Mouse (Mus musculus) activated CD4-positive, CD25-positive, alpha-beta regulatory T cell, adult 4 months (primary cell): ENCODE measurements around the gene Epha2. TPM values are rescaled to one million over a fixed set of nuclear protein-coding genes. Genes with fewer than 3 reads are reported as not detected.

Experiments used
- polyA plus RNA-seq, 2 experiments: library from polyadenylated mRNA; unstranded; fragments of 100-300 nt; shearing (Covaris generic); gene quantifications; one replicate each; pipeline ENCODE4 v1.2.1; 2017

Gene Epha2
- polyA plus RNA-seq, 2 experiments from 2014 or later, result not detected

Other genes with a start within 250 kb of the Epha2 start
- gene Crocc, start 240.7 kb upstream of the Epha2 start, polyA plus RNA-seq, result 1 to 10 TPM in 1 of 2 experiments, under 1 TPM in 1; 0.98 to 1.4 TPM
- 100 to 1,000 TPM in 1 of 2 experiments, 10 to 100 TPM in 1; 85.5 to 101 TPM for gene Necap2, start 222.9 kb upstream of the Epha2 start, polyA plus RNA-seq
- gene Spata21, start 212.9 kb upstream of the Epha2 start, polyA plus RNA-seq, result under 1 TPM; 0.29 to 0.88 TPM
- 10 to 100 TPM; 51.2 to 77.0 TPM for gene Szrd1, start 161.5 kb upstream of the Epha2 start, polyA plus RNA-seq
- gene Fbxo42, start 153.3 kb upstream of the Epha2 start, polyA plus RNA-seq, result 1 to 10 TPM; 5.0 to 7.3 TPM
- gene Rsg1, start 87.3 kb upstream of the Epha2 start, polyA plus RNA-seq, result 1 to 10 TPM; 1.5 to 3.2 TPM
- gene Arhgef19, start 61.7 kb upstream of the Epha2 start, polyA plus RNA-seq, result not detected
- not detected for gene Fam131c, start 67.0 kb downstream of the Epha2 start, polyA plus RNA-seq
- gene Clcnka, start 97.5 kb downstream of the Epha2 start, polyA plus RNA-seq, result not detected
- gene Clcnkb, start 114.8 kb downstream of the Epha2 start, polyA plus RNA-seq, result not detected
- gene Hspb7, start 119.5 kb downstream of the Epha2 start, polyA plus RNA-seq, result not detected
- gene Srarp, start 134.9 kb downstream of the Epha2 start, polyA plus RNA-seq, result not detected
- gene Zbtb17, start 143.4 kb downstream of the Epha2 start, polyA plus RNA-seq, result 10 to 100 TPM; 13.6 to 16.3 TPM
- gene Spen, start 237.4 kb downstream of the Epha2 start, polyA plus RNA-seq, result 10 to 100 TPM in 1 of 2 experiments, 1 to 10 TPM in 1; 9.3 to 15.9 TPM